Mouse (Mus musculus): ENCODE data around the gene Apba3. TPM values are rescaled to one million over a fixed set of nuclear protein-coding genes. Genes with fewer than 3 reads are reported as not detected.
A peak's percentile ranks its signal among the peaks of the same experiment; 100 is the strongest.

Gene Apba3
- total RNA-seq, 2 experiments from 2014 or later = 35.8 to 38.6 TPM

DNA sequence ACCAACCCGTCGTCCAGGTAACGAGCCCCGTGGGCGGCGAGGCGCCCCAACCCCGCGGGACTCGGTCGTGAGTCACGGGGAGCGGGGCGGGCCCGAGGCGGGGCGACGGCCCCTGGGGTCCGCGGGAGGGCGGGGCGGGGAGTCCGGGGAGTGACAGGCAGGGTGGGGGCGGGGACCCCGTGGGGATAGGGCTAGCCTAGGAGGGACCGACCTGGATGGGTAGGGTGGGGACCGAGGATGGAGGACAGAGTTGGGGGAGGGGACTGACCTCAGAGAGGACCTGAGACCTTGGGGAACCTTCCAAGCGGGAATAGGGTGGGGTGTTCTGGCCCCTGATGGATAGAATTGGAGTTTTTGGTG lies 33.6 kb upstream of the Apba3 start:
- intact Hi-C loops (cut with DNase I) = no loop called here
- Histone ChIP-seq H3K4me3 (peak overlapping the region; percentile 75), H3K27ac (peak overlapping the region; percentile 82)
- DNase-seq (ENCODE audit: extremely low spot score in 1 of 2, low spot score in 2 of 2) = no peak
- no peak for TF ChIP-seq CTCF (IDR thresholded peaks at IDR 0.05)

DNA sequence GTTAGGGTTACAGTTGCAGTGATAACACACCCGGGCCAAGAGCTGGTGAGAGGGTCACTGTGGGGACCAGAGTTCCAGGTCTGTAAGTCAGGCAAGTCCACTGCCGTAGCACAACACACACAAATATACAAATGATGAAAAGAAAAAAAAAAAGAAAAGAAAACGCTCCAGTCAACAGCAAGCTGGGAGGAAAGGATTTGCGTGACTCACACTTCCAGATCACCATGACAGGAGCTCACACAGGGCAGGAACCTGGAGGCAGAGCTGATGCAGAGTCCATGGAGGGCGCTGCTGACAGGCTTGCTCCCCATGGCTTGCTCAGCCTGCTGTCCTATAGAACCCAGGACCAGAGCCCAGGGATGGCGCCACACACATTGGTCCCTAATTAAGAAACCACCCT lies 32.6 kb upstream of the Apba3 start:
- no peak overlapping the region; the same call in 1 of the 2 replicates for H3K4me3 ChIP-seq

DNA sequence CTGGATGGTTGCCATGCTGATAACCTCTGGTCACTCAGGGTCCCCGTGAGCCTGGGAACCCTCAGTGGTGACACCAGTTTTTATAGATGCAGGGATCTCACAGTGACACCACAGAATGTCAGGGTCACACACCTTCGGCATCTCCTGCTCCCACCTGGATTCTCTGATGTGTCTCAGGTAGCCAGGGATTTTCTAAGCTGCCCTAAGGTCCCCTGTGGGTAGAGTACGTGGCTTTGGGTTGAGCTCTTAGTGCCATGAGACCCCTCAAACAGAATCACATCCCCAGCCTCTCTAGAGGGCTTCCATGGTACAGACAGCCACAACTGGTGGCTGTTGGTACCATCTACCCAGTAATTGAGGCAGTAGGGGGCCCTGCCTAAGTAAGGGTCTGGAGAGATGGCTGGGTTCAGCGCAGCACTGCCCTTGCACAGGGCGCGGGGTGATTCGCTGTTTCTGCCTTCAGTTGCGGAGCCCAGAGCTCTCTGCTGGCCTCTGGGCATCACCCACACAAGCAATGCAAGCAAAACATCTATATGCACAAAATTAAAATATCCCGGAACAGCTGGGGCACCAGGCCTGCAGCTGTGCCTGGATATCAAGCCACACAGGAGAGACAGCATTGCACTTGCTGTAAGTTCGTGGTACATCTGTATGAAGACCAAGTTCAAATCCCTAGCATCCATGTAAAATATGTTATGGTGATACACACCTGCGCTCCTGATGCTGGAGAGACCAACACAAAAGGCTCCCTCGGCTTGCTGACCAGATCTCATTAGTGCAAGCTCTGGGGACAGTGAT lies 30.1 kb upstream of the Apba3 start:
- no peak for TF ChIP-seq CTCF (IDR thresholded peaks at IDR 0.05)
- no peak overlapping the region for H3K27ac ChIP-seq
- no peak overlapping the region for H3K4me3 ChIP-seq
- DNase-seq (ENCODE audit: extremely low spot score in 1 of 2, low spot score in 2 of 2) = no peak
- intact Hi-C loops (cut with DNase I) = no loop called here

More for the DNA sequence above, 32.6 kb upstream of the Apba3 start:
- intact Hi-C loops (cut with DNase I) = no loop called here
- DNase-seq (ENCODE audit: extremely low spot score in 1 of 2, low spot score in 2 of 2) = no peak
- no peak overlapping the region for H3K27ac ChIP-seq
- no peak for TF ChIP-seq CTCF (IDR thresholded peaks at IDR 0.05)

DNA sequence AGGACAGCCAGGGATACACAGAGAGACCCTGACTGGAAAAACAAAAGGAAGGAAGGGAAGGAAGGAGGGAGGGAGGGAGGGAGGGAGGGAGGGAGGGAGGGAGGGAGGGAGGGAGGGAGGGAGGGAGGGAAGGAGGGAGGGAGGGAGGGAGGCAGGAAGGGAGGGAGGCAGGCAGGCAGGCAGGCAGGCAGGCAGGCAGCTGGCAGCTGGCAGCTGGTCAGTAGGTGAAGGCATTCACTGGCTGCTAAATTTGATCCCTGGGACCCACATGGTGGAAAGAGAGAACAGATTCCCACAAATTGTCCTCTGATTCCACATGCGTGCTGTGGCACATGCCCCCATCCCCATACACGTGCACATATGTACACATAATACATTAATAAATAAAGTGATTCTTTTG lies 28.1 kb upstream of the Apba3 start:
- no peak for TF ChIP-seq CTCF (IDR thresholded peaks at IDR 0.05)
- no peak for DNase-seq (ENCODE audit: extremely low spot score in 1 of 2, low spot score in 2 of 2)
- intact Hi-C loops (cut with DNase I) = no loop called here
- H3K27ac ChIP-seq = no peak overlapping the region
- no peak overlapping the region for H3K4me3 ChIP-seq

DNA sequence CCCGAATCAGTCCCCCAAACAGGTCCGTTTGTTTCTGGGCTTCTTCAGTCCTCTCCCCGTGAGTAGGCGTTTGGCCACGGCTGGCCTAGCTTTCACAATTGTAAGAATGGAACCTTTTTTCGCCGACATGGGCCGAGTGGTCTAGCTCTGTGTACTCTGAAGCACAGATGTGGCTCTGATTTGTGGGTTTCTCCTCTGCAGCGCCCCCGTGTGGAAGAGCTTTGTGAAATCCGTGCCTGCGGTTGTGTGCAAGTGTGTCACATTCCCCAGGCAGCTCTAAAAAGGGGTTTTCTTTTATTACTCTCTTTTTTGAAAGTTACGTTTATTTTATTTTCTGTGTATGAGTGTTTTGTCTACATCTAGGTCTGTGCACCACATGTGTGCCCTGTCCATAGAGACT lies 25.9 kb upstream of the Apba3 start:
- Histone ChIP-seq H3K27ac (no peak overlapping the region), H3K4me3 (no peak overlapping the region)
- intact Hi-C loops (cut with DNase I) = no loop called here
- TF ChIP-seq CTCF (IDR thresholded peaks at IDR 0.05) = peak; percentile 76
- peak in 1 of 2 experiments; percentile 75 for DNase-seq (ENCODE audit: extremely low spot score in 1 of 2, low spot score in 2 of 2)

DNA sequence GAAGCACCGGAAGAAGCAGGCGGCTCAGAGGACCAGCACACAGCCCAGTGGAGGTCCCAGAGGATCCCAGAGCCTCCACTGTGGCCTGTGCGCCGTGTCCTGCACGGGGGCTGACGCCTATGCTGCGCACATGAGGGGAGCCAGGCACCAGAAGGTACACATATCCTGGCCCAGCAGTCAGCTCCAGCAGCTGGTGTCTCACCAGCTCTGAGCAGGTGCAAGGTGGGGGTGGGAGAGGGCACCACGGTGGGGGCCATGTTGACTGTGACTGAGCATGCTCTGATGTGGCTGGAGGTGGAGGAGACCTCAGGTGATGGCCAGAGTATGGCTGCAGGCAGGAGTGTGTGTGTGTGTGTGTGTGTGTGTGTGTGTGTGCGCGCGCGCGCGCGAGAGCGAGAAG lies 24.7 kb upstream of the Apba3 start:
- Histone ChIP-seq H3K4me3 (no peak overlapping the region), H3K27ac (no peak overlapping the region)
- intact Hi-C loops (cut with DNase I) = no loop called here
- no peak for DNase-seq (ENCODE audit: extremely low spot score in 1 of 2, low spot score in 2 of 2)
- no peak for TF ChIP-seq CTCF (IDR thresholded peaks at IDR 0.05)

DNA sequence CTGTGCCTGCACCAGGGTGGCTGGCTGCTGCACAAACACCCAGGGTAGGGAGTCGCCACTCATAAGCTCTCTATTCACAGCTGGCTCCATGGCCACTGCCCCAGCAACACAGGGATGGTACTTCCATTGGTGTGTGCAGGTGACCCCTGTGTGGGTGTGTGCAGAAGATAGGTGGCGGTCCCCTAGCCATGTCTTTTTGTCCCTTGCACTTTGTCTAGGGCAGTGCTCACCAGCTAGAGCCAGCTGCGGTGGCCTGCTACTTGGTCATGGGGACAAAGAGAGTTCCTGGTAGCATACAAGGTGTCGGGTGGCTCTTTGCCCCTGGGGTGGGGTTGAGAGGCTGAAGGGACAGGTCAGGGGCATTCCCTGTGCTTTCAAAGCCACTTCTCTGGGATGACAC lies 22.6 kb upstream of the Apba3 start:
- no peak for TF ChIP-seq CTCF (IDR thresholded peaks at IDR 0.05)
- DNase-seq (ENCODE audit: extremely low spot score in 1 of 2, low spot score in 2 of 2) = no peak
- no peak overlapping the region for H3K4me3 ChIP-seq
- H3K27ac ChIP-seq = no peak overlapping the region
- intact Hi-C loops (cut with DNase I) = no loop called here

DNA sequence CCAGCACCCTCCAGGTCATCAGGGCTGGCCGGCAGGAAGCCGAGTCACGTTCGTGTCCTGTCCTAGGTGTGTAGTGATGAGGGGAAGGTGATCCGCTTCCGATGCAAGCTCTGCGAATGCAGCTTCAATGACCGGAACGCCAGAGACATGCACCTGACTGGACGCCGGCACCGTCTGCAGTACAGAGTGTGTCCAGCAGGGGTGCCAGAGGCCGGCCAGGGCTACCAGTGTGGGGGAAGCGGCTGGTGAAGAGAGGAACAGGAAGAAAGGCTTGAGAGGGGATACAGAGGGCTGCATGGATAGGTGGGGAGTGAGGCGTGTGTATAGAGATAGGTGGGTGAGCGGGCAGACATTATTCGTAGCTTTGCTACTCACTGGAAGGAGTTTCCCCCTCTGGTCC lies 22.2 kb upstream of the Apba3 start:
- H3K4me3 ChIP-seq = no peak overlapping the region
- intact Hi-C loops (cut with DNase I) = no loop called here
- H3K27ac ChIP-seq = peak overlapping the region; percentile 65; the same call in 1 of the 2 replicates
- TF ChIP-seq CTCF (IDR thresholded peaks at IDR 0.05) = peak; percentile 98
- DNase-seq (ENCODE audit: extremely low spot score in 1 of 2, low spot score in 2 of 2) = peak in 1 of 2 experiments; percentile 88

DNA sequence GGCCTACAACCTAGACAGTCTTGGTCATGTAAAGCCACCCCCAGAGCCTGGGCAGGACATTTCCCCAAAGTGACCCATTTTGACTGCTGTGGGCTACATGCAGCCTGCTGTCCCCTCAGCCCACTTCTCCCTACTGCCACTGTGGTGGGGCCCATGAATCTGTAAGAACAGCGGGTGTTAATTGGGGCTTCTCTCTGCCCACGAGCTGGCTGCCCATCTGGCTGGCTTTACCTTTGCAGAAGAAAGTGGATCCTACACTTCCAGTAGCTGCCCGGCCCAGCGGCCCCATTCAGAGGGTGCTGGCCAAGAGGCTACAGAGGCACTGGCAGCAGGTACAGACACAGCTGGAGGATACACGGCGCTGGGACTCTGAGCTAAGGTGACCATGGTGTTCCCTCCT lies 21.6 kb upstream of the Apba3 start:
- no peak overlapping the region for H3K4me3 ChIP-seq
- intact Hi-C loops (cut with DNase I) = no loop called here
- no peak for DNase-seq (ENCODE audit: extremely low spot score in 1 of 2, low spot score in 2 of 2)
- no peak for TF ChIP-seq CTCF (IDR thresholded peaks at IDR 0.05)
- H3K27ac ChIP-seq = peak overlapping the region; percentile 65; the same call in 1 of the 2 replicates

DNA sequence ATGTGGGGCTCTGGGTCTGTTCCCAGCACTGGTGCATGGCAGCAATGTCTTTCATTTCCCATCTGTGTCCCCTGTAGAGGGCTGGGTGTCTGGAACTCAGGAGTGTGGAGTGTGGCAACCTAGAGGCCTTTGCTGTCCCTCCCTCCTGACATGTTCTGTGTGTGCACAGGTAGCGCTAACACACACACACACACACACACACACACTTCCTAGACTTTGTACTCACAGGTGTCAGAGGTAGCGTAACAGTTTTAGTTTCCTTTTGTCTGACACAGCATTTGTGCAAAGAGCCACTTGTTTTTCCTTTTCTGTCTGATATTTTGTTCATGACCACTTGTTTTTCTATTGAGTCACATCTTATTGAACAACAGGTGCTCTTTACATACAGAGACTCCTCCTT lies 19.0 kb upstream of the Apba3 start:
- H3K4me3 ChIP-seq = no peak overlapping the region
- intact Hi-C loops (cut with DNase I) = no loop called here
- no peak overlapping the region for H3K27ac ChIP-seq
- no peak for TF ChIP-seq CTCF (IDR thresholded peaks at IDR 0.05)
- no peak for DNase-seq (ENCODE audit: extremely low spot score in 1 of 2, low spot score in 2 of 2)

DNA sequence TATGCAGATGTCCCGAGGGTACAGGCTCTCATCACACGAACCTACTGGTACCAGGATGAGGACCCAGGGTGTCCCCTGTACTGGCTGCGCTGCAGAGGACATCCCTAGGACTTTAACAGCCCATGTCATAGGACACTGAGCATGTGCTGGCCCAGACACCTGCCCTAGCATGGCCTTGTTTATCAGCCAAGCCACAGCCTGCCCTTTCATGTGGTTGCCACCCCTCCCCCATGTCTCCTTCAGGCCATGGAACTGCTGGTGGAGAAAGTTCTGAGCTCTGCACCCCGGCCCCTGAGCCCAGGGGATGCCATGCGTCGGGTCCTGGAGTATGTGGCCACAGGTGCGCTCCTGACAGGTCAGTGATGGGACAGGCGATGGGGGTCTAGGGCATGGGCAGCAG lies 17.3 kb upstream of the Apba3 start:
- intact Hi-C loops (cut with DNase I) = no loop called here
- DNase-seq (ENCODE audit: extremely low spot score in 1 of 2, low spot score in 2 of 2) = no peak
- no peak overlapping the region for H3K27ac ChIP-seq
- no peak for TF ChIP-seq CTCF (IDR thresholded peaks at IDR 0.05)
- H3K4me3 ChIP-seq = no peak overlapping the region

DNA sequence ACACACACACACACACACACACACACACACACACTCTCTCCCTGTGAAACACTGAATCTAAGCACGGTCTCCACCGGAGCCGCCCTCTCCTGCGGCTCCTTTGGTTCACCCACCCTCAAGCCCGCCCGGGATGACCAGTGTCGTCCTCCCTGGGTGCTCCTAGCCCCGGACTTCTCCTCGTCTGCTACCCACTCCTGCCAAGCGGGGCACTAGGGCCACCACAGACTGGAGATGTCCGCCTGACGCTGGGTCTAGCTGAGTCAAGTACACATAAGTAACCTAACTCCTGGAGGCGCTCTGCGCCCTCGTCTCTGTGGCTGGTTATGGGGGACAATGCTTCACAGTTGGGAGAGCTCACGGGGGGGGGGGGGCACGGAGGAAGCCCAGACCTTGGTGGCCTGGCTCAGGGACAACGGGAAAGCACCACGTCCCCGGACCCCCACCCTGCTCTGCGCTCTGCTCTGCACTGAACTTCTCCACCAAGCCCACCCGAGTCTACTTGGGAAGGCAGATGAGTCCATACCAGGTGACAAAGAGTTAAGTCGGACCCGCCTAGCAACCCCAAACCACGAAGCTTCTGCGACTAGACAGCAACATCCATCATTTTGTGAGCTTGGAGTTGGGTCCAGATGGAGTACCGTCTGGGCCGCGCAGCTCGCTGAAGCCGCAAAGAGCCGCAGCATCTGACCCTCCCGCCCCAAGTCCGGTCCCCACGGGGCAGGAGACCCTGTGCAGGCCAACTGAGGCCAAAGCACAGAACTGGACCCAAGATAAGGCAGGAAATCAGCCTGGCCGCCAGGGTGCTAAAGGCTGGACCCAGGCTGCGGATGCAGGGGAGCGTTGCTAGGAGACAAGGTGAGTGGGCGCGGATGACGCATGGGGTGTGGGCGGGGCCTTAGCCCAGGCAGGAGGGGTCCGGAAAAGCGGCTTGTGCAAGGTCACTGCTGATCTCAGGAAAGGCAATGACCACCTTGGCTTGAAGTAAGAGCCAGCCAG lies 14.0 kb upstream of the Apba3 start, which contains the start of gene Matk:
Gene Matk, plus strand, starts transcription at position 512 of the 996 bp plus-strand sequence.
- intact Hi-C loops (cut with DNase I) = loop anchor here (2.0 kb wide), 1 partner anchor 22 kb away; the partner anchor contains the start of gene Atcay
- peak within 1 kb of the TSS; percentile 53 for H3K4me3 ChIP-seq
- peak within 1 kb of the TSS; percentile 100 for H3K27ac ChIP-seq
- peak; percentile 89 to 92 for DNase-seq (ENCODE audit: extremely low spot score in 1 of 2, low spot score in 2 of 2)
- TF ChIP-seq CTCF (IDR thresholded peaks at IDR 0.05) = peak; percentile 28
